Mouse (Mus musculus) stomach, embryonic 14.5 days (tissue): ENCODE data around the gene Hist1h4h. TPM values are rescaled to one million over a fixed set of nuclear protein-coding genes. Genes with fewer than 3 reads are reported as not detected.
A peak's percentile ranks its signal among the peaks of the same experiment; 100 is the strongest.

Source experiments
- ATAC-seq: fragments of 200-750 bp; cut with Nextera tagmentation; 2 replicates; pipeline ENCODE4 v1.8.0; 2017; ENCODE audit warnings: low read depth, moderate TSS enrichment; ENCODE audit not compliant: insufficient number of reproducible peaks, insufficient read depth, low FRiP score
- H3K27ac ChIP-seq: fragments of 300-500 bp; sonication (generic); 2 replicates; pipeline ENCODE4 v1.5.1; 2014; ENCODE audit warnings: mild to moderate bottlenecking, low read length, moderate library complexity, mixed read lengths
- H3K27me3 ChIP-seq: fragments of 300-500 bp; sonication (generic); 2 replicates; pipeline ENCODE4 v1.6.1; 2014; ENCODE audit warnings: low read length, control low read depth, mixed read lengths; ENCODE audit not compliant: control insufficient read depth, insufficient read depth
- H3K36me3 ChIP-seq: fragments of 300-500 bp; sonication (generic); 2 replicates; pipeline ENCODE4 v1.6.1; 2014; ENCODE audit warnings: mild to moderate bottlenecking, control low read depth, low read length, moderate library complexity, mixed read lengths; ENCODE audit not compliant: control insufficient read depth, insufficient read depth
- H3K4me1 ChIP-seq: fragments of 300-500 bp; sonication (generic); 2 replicates; pipeline ENCODE4 v1.6.1; 2014; ENCODE audit warnings: low read length, control low read depth, mixed read lengths; ENCODE audit not compliant: control insufficient read depth, insufficient read depth
- H3K4me2 ChIP-seq: fragments of 300-500 bp; sonication (generic); replicated peaks from 2 replicates; pipeline ENCODE4 v1.6.1; 2014; ENCODE audit warnings: low read depth, low read length, control low read depth
- H3K4me3 ChIP-seq: fragments of 300-500 bp; sonication (generic); 2 replicates; pipeline ENCODE4 v1.5.1; 2014; ENCODE audit warnings: low read depth, low read length, control low read depth
- H3K9ac ChIP-seq: fragments of 300-500 bp; sonication (generic); replicated peaks from 2 replicates; pipeline ENCODE4 v1.6.1; 2014; ENCODE audit warnings: low read depth, mild to moderate bottlenecking, control low read depth, low read length, moderate library complexity, mixed read lengths
- H3K9me3 ChIP-seq: fragments of 300-500 bp; sonication (generic); 2 replicates; pipeline ENCODE4 v1.6.1; 2016; ENCODE audit warnings: low read depth, low read length, control low read depth; ENCODE audit not compliant: control insufficient read depth
- WGBS: fragments of 180-500 bp; shearing (Covaris S2); extraction: QIAGEN DNeasy Blood & Tissue Kit; methylation state at CpG from one replicate; pipeline ENCODE4 v1.1.7; 2014; 5-methylcytosine and 5-hydroxymethylcytosine counted together
- polyA plus RNA-seq: library from polyadenylated mRNA; unstranded; fragments of >200 nt; fragmentation: Nextera tagmentation; extraction: Ambion mirVana; gene quantifications from 2 replicates; pipeline ENCODE4 v1.2.1, GENCODE M21; 2014

Hist1h4h gene
- polyA plus RNA-seq, 1 experiment from 2014 or later = 6.7 TPM

GRCm38 (mm10) chr13:23516822-23517602 lies 13.8 kb upstream of the Hist1h4h start:
- Histone ChIP-seq H3K4me1 (no peaks in the 10 kb centered on the region; the same call in 1 of the 2 replicates), H3K9me3 (no peaks in the 10 kb centered on the region), H3K4me2 (peak overlapping the region; percentile 72), H3K36me3 (no peaks in the 10 kb centered on the region), H3K9ac (no peak overlapping the region), H3K27ac (no peak overlapping the region; the same call in 1 of the 2 replicates), H3K27me3 (no peaks in the 10 kb centered on the region), H3K4me3 (peak overlapping the region; percentile 55)
- under 1% methylated on average over 19 of the region's 19 CpGs for WGBS
- peak; percentile 47; the same call in 1 of the 2 replicates for ATAC-seq

GRCm38 (mm10) chr13:23517603-23518294 lies 13.1 kb upstream of the Hist1h4h start:
- Histone ChIP-seq H3K27ac (no peak overlapping the region; the same call in 1 of the 2 replicates), H3K9ac (peak overlapping the region; percentile 33; the same call in 1 of the 2 replicates)
- under 1% methylated on average over 27 of the region's 27 CpGs for WGBS

DNA sequence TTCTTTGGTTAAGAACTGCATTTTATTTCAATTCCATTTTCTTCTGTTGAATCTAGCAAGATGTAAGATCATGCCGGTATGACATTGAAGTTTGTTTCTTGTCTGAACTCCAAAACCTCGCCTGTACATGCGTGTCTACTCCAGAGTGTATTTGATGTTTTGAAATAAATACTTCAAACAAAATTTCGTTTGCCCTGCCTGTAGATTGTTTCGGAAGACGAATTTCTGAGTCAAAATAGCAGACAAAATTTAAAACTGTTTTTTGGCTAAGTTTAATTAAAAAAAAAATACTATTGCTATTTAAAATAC lies 12.6 kb upstream of the Hist1h4h start:
- H3K9ac ChIP-seq = peak overlapping the region; percentile 33; the same call in 1 of the 2 replicates
- no peaks in the 10 kb centered on the region; the same call in 1 of the 2 replicates for H3K4me1 ChIP-seq
- no peak overlapping the region for H3K27ac ChIP-seq
- H3K4me2 ChIP-seq = peak overlapping the region; percentile 72
- WGBS = under 1% methylated on average over 6 of the region's 6 CpGs
- no peak for ATAC-seq
- no peaks in the 10 kb centered on the region for H3K27me3 ChIP-seq
- H3K36me3 ChIP-seq = no peaks in the 10 kb centered on the region
- no peaks in the 10 kb centered on the region for H3K9me3 ChIP-seq
- peak overlapping the region; percentile 55 for H3K4me3 ChIP-seq

More at GRCm38 (mm10) chr13:23517603-23518294, 13.1 kb upstream of the Hist1h4h start:
- Histone ChIP-seq H3K27me3 (no peaks in the 10 kb centered on the region), H3K4me2 (peak overlapping the region; percentile 72), H3K9me3 (no peaks in the 10 kb centered on the region), H3K4me1 (no peaks in the 10 kb centered on the region; the same call in 1 of the 2 replicates), H3K4me3 (peak overlapping the region; percentile 55), H3K36me3 (no peaks in the 10 kb centered on the region)
- peak; percentile 81 for ATAC-seq

- Histone ChIP-seq H3K9ac (no peak overlapping the region), H3K27ac (no peak overlapping the region), H3K36me3 (no peaks in the 10 kb centered on the region), H3K27me3 (no peaks in the 10 kb centered on the region), H3K9me3 (no peaks in the 10 kb centered on the region), H3K4me3 (peak overlapping the region; percentile 55), H3K4me2 (peak overlapping the region; percentile 72), H3K4me1 (no peaks in the 10 kb centered on the region; the same call in 1 of the 2 replicates)
- WGBS = 0% methylated on average over 6 of the region's 6 CpGs
- peak; percentile 51; the same call in 1 of the 2 replicates for ATAC-seq
Measured at GRCm38 (mm10) chr13:23518885-23519284, 12.0 kb upstream of the Hist1h4h start.

DNA sequence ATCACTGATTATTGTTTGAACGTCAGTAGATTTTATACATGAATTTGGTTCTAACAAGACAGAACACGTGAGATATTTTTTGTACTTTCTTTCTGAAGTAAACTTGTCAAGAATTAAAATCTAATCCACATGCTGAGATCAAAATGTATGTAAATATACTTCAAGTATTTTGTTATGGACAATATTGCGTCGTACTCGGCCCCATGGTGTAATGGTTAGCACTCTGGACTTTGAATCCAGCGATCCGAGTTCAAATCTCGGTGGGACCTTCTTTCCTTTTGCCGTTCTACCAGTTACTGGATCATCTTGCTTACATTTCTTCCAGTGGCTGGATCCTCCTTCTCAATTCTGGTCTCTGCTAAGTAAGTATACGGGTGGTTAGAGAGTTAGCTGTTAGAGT lies 11.4 kb upstream of the Hist1h4h start:
- WGBS = under 1% methylated on average over 10 of the region's 10 CpGs
- H3K9ac ChIP-seq = no peak overlapping the region
- H3K9me3 ChIP-seq = no peaks in the 10 kb centered on the region
- ATAC-seq = peak; percentile 54; the same call in 1 of the 2 replicates
- no peaks in the 10 kb centered on the region; the same call in 1 of the 2 replicates for H3K4me1 ChIP-seq
- H3K27ac ChIP-seq = no peak overlapping the region
- no peaks in the 10 kb centered on the region for H3K36me3 ChIP-seq
- H3K27me3 ChIP-seq = no peaks in the 10 kb centered on the region
- peak overlapping the region; percentile 55 for H3K4me3 ChIP-seq
- peak overlapping the region; percentile 72 for H3K4me2 ChIP-seq

- no peak overlapping the region for H3K4me3 ChIP-seq
- no peak overlapping the region for H3K9ac ChIP-seq
- no peak overlapping the region for H3K27ac ChIP-seq
- no peak for ATAC-seq
- 0 out of 2 replicates have a peak overlapping the region, but pooled peaks have one; percentile 23 for H3K4me2 ChIP-seq
- H3K9me3 ChIP-seq = no peaks in the 10 kb centered on the region
- H3K27me3 ChIP-seq = no peaks in the 10 kb centered on the region
- H3K36me3 ChIP-seq = no peaks in the 10 kb centered on the region
- under 1% methylated on average over 14 of the region's 14 CpGs for WGBS
- no peaks in the 10 kb centered on the region for H3K4me1 ChIP-seq
Measured at GRCm38 (mm10) chr13:23521703-23522102, 9.1 kb upstream of the Hist1h4h start.

GRCm38 (mm10) chr13:23523976-23524375 lies 6.9 kb upstream of the Hist1h4h start:
- ATAC-seq = no peak
- H3K36me3 ChIP-seq = no peaks in the 10 kb centered on the region
- peaks cover 3% of the 10 kb centered on the region; the same call in 1 of the 2 replicates for H3K4me1 ChIP-seq
- H3K27ac ChIP-seq = no peak overlapping the region
- H3K9ac ChIP-seq = no peak overlapping the region
- no peak overlapping the region for H3K4me2 ChIP-seq
- no peaks in the 10 kb centered on the region for H3K9me3 ChIP-seq
- WGBS = 58% methylated on average over 5 of the region's 5 CpGs
- no peak overlapping the region for H3K4me3 ChIP-seq
- H3K27me3 ChIP-seq = no peaks in the 10 kb centered on the region

DNA sequence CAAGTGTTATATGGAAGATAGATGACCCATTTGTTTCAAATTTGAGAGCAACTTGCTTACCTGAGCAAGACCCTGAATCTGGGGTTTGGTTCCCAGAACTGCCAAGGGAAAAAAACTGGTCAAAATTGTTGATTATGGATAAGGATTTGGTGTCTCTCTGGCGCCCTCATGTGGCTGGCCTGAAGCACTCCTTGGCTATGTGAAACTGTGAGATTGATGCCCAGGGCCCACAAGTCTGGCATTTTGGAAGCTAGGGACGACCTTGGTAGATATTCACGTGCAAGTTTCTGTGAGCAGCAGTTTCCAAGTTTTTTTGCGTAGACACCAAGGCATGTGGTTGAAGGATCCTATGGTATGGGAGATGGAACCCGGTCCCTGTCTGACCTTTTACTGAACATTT lies 6.2 kb upstream of the Hist1h4h start:
- H3K27ac ChIP-seq = no peak overlapping the region
- no peak for ATAC-seq
- no peaks in the 10 kb centered on the region for H3K9me3 ChIP-seq
- no peaks in the 10 kb centered on the region for H3K36me3 ChIP-seq
- WGBS = 11% methylated on average over 5 of the region's 5 CpGs
- H3K9ac ChIP-seq = no peak overlapping the region
- H3K4me1 ChIP-seq = peaks cover 5% of the 10 kb centered on the region; the same call in 1 of the 2 replicates
- no peak overlapping the region for H3K4me3 ChIP-seq
- no peaks in the 10 kb centered on the region for H3K27me3 ChIP-seq
- no peak overlapping the region for H3K4me2 ChIP-seq
